Mouse (Mus musculus) layer of hippocampus, adult 9-11 months (tissue): ENCODE measurements around the gene Rpl11.
"Not testable (repeated sequence)": the region's sequence is repeated elsewhere in the genome, so short reads cannot be mapped to it uniquely, and the experiment has no call there.

Source experiments
- DNase-seq: peaks from one replicate; pipeline ENCODE4 v3.0.0; 2022

Gene Rpl11

GRCm38 (mm10) chr4:136069954-136070353 is 16.7 kb upstream of the Rpl11 start:
- peak; percentile 52 for DNase-seq

- DNase-seq: no peak
Observed at GRCm38 (mm10) chr4:136069313-136069712, 16.1 kb upstream of the Rpl11 start.

DNA sequence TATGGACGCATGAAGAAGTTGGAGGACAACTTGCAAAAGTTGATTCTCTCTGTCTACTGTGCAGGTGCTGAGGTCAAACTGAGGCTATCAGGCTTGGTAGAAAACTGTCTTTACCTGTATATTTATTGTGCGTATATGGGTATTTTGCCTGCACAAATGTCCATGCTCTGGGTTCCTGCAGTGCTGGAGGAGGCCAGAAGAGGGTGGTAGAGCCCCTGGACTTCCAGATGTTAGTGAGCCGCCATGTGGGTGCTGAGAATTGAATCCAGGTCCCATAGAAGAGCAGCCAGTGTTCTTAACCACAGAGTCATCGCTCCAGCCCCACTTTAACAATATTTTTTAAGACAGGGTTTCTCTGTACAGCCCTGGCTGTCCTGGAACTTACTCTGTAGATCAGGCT is 9.9 kb upstream of the Rpl11 start:
- no peak for DNase-seq

GRCm38 (mm10) chr4:136059800-136060488 is 6.7 kb upstream of the Rpl11 start:
- DNase-seq: not testable (repeated sequence)

DNA sequence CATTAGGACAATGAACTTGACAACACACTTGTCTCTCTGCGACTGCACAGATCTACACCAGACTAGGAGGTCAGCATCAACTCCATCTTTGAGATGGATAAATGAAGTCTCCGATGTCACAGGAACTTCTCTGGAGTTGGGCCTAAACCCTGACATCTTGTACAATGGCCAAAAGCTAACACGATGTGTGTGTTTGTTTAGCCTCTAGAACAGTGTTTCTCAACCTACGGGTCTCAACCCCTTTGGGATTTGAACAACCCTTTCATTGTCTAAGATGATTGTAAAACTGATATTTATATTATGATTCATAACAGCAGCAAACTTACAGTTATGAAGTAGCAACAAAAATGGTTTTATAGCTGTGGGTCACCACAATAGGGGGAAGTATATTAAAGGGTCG is 4.7 kb upstream of the Rpl11 start:
- DNase-seq: no peak

GRCm38 (mm10) chr4:136056030-136056429 is 2.8 kb upstream of the Rpl11 start:
- DNase-seq: no peak

DNA sequence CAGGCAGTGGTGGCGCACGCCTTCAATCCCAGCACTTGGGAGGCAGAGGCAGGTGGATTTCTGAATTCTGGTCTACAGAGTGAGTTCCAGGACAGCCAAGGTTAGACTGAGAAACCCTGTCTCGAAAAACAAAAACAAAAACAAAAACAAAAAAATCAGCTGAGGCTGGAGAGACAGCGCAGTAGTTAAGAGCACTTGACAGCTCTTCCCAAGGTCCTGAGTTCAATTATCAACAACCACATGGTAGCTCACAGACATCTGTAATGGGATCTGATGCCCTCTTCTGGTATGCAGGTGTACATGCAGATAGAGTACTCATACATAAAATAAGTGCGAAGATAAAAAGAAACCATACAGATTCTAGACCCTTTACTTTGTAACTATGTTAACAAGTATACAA is 615 bp upstream of the Rpl11 start:
- DNase-seq: no peak

DNA sequence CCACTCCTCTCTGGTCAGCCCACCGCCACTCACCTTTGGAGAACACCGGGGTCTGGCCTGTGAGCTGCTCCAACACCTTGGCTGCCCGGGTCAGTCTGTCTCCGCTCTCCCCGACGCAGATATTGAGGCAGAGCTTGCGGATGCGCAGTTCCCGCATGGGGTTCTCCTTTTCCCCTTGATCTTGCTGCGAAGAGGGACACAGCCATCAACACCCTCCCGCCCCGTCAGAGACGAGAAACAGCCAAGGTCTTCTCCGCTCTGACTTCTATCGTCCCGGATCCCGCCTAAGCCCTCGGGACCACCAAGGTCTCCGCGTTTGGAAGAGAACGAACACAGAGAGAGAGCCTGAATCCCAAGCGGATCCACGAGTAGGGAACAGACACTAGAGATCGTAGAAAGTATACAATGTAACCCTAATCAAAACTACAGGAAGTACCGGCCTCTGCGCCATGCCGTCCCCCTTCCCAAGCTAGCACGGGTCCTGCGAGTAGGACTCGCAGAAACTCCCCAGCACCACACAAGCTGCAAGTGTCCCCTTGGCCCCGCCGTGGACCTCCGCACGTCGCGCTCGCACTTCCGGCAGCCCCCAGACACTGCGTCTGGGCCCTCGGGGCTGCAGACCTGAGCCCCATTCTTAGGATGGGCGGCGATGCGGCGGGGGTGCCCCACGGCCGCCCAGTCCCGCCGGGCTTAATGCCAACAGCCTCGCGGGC is 538 bp downstream of the Rpl11 start:
- no peak for DNase-seq

- no peak for DNase-seq
Observed at GRCm38 (mm10) chr4:136052060-136052459, 1.2 kb downstream of the Rpl11 start.

DNA sequence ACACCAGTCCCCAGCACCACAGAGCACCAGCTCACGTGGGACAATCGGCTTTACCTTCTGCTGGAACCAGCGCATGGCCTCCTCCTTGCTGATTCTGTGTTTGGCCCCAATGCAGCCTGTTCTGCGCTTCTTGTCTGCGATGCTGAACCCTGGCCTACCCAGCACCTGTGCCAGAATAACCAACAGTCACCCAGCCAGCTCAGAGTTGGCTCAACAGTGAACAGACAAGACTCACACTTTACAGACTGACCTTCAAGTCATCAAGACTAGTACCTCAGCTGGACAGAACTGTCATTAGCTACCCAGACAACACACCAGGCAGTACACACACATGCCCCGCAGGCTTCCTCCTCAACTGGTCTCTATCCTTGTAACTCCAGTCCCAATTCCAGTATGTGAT is 3.0 kb downstream of the Rpl11 start:
- DNase-seq: no peak

GRCm38 (mm10) chr4:136048291-136049032 is 4.8 kb downstream of the Rpl11 start:
- no peak for DNase-seq

DNA sequence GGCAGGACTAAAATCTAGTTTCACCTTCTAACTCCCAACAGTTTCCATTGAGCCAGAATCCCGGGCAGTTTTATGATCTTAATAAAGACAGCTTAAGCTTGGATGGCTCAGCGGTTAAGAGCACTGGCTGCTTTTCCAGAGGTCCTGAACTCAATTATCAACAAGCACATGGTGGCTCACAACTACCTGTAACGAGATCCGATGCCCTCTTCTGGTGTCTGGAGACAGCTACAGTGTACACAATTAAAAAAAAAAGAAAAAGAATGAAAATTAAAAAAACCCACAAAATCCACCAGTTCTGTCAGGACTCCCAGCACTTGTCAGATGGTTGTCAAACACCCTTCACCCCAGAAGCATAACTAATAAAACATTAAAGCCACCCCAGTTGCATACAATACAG is 5.6 kb downstream of the Rpl11 start:
- DNase-seq: no peak

DNA sequence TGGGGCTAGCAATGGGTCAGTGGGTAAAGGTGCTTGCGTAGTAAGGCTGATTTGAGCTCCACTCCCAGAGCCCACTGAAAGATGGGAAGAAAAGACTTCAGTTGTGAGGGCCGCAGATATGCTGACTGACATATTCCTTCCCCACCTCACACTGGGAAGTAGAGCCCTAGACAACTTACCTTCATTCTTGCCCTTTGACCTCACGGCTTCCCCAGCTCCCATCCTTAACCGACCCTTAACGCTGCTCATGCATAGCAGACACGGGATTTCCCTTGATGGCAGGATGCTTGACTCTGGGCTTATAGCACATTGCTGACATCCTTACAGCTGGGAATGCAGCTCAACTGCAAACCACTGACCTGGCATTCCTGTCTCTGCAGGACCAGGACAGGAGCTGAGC is 6.3 kb downstream of the Rpl11 start:
- DNase-seq: no peak

- no peak for DNase-seq
Observed at GRCm38 (mm10) chr4:136045091-136045490, 8.1 kb downstream of the Rpl11 start.

DNA sequence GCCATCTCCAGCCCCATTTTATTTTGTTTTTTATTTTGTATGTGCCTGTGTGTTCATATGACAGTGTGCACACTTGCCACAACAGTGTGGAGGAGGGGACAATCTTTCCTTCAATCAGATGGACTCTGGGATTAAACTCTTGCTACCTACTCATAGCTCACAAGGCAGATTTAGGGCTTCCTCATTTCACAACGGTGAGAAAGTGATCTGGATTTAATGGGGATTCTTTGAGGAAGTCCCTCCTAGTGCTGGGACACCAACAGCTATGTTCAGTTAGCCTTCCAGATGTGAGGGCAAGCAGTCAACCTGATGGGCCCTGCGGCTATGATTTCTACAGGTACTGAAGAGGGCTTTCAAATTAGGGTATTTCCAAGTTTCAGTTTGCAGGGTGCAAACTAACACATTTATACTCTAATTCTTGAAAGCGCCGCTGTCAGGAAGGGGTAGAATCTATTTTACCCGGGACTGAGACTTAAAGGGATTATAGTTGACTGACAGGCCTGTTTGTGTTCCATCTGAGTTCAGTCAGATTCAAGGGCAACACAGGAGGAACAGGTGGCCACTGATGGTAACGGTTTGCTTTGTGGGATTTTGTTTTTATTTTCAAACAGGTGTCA is 9.3 kb downstream of the Rpl11 start:
- DNase-seq: no peak

- DNase-seq: no peak
Observed at GRCm38 (mm10) chr4:136035078-136035477, 18.1 kb downstream of the Rpl11 start.

- no peak for DNase-seq
Observed at GRCm38 (mm10) chr4:136033231-136033630, 20.0 kb downstream of the Rpl11 start.

GRCm38 (mm10) chr4:136030968-136031909 is 22.0 kb downstream of the Rpl11 start:
- DNase-seq: peak; percentile 49

- DNase-seq: no peak
Observed at GRCm38 (mm10) chr4:136028689-136029088, 24.5 kb downstream of the Rpl11 start.

DNA sequence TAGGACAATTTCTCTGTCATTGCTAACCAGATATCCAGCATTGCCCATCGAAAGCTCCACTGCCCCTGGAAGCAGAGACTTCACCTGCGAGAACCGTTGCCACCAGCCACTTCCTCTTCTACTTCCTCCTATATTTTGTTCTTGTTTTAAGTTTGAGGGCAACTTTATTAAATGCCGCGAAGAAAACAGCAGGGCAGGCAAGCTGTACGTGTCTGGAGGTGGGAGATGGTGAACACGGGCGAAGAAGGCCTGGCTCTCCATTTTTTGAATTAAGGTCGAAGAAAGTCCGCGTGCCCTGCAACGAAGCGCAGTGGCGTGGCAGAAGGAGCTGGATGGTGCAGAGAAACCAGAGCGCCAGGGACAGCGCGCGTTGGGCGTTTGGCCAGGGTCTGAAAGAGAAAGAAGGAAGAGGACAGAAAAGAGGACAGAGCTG is 25.1 kb downstream of the Rpl11 start:
- DNase-seq: no peak

- DNase-seq: no peak
Observed at GRCm38 (mm10) chr4:136027416-136028131, 25.7 kb downstream of the Rpl11 start.

DNA sequence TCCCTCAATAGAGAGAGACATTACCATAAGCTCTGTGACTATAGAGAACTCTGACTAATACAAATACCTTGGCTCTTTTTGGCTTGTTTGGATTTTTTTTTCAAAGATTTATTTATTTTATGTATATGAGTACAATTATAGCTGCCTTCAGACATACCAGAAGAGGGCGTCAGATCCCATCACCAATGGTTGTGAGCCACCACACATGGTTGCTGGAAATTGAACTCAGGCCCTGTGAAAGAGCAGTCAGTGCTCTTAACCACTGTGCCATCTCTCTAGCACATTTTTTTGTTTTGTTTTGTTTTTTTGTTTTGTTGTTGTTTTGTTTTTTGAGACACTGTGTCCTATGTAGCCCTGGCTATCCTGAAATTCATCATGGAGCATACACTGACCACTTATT is 27.9 kb downstream of the Rpl11 start:
- DNase-seq: no peak
